Mouse (Mus musculus) heart, postnatal 10 days (tissue): Measurements from ENCODE around the gene Cd300lf. TPM values are rescaled to one million over a fixed set of nuclear protein-coding genes. Genes with fewer than 3 reads are reported as not detected.

Source experiments
- DNase-seq, 2 experiments: peaks; one replicate each; pipeline ENCODE4 v3.0.0; 2021
- intact Hi-C: fragments of 180-260 bp; cut with DNase I; formaldehyde crosslinking; loops from one replicate; pipeline ENCODE4 v1.15.1; 2025
- total RNA-seq, 2 experiments: library from RNA; stranded (reverse); gene quantifications; 2 replicates each; pipeline ENCODE4 v1.2.3; 2021

Gene Cd300lf
- total RNA-seq, 2 experiments from 2014 or later = 0.15 to 0.48 TPM

GRCm38 (mm10) chr11:115082196-115082595, 51.6 kb downstream of the Cd300lf start:
- no peak for DNase-seq
- intact Hi-C loops = loop anchor here (5.0 kb wide), 1 partner anchor 190 kb away; no protein-coding TSS in a partner anchor

- intact Hi-C loops = loop anchor here (5.0 kb wide), 1 partner anchor 191 kb away; no protein-coding TSS in a partner anchor
- no peak for DNase-seq
These were observed 52.4 kb downstream of the Cd300lf start for GRCm38 (mm10) chr11:115081373-115081772.

GRCm38 (mm10) chr11:115080886-115081285, 52.9 kb downstream of the Cd300lf start:
- intact Hi-C loops = loop anchor here (5.0 kb wide), 1 partner anchor 191 kb away; no protein-coding TSS in a partner anchor
- DNase-seq = peak; percentile 57 to 68

- DNase-seq = no peak
- intact Hi-C loops = no loop called here
These were observed 55.1 kb downstream of the Cd300lf start for GRCm38 (mm10) chr11:115078680-115079079.

- no peak for DNase-seq
- intact Hi-C loops = no loop called here
These were observed 56.4 kb downstream of the Cd300lf start for GRCm38 (mm10) chr11:115077436-115077835.

GRCm38 (mm10) chr11:115075859-115076258, 57.9 kb downstream of the Cd300lf start:
- intact Hi-C loops = no loop called here
- DNase-seq = no peak

GRCm38 (mm10) chr11:115075407-115075806, 58.4 kb downstream of the Cd300lf start:
- no peak for DNase-seq
- intact Hi-C loops = no loop called here

GRCm38 (mm10) chr11:115073002-115073401, 60.8 kb downstream of the Cd300lf start:
- no peak for DNase-seq
- intact Hi-C loops = no loop called here

GRCm38 (mm10) chr11:115071631-115072294, 62.0 kb downstream of the Cd300lf start:
- intact Hi-C loops = no loop called here
- DNase-seq = peak; percentile 45 to 60

GRCm38 (mm10) chr11:115071015-115071551, 62.7 kb downstream of the Cd300lf start:
- intact Hi-C loops = no loop called here
- no peak for DNase-seq

- DNase-seq = no peak
These were observed 67.0 kb downstream of the Cd300lf start for GRCm38 (mm10) chr11:115066768-115067167.

More at GRCm38 (mm10) chr11:115066768-115067167, 67.0 kb downstream of the Cd300lf start:
- intact Hi-C loops = no loop called here

Other genes starting within 250 kb of the Cd300lf start
- gene Cd300a, start 244.0 kb downstream of the Cd300lf start, total RNA-seq = under 1 TPM; 0.96 to 0.99 TPM
- under 1 TPM; 0.19 to 0.77 TPM for gene Cd300lb, start 199.6 kb downstream of the Cd300lf start, total RNA-seq
- gene Cd300c, start 164.8 kb downstream of the Cd300lf start, total RNA-seq = not detected
- under 1 TPM; 0.41 to 0.84 TPM for gene Cd300ld, start 144.1 kb downstream of the Cd300lf start, total RNA-seq
- gene Cd300c2, start 132.1 kb downstream of the Cd300lf start, total RNA-seq = 1 to 10 TPM; 1.7 to 2.1 TPM
- not detected for gene Cd300ld2, start 117.8 kb downstream of the Cd300lf start, total RNA-seq
- not detected for gene Cd300ld4, start 107.0 kb downstream of the Cd300lf start, total RNA-seq
- gene Cd300ld5, start 96.2 kb downstream of the Cd300lf start, total RNA-seq = 1 to 10 TPM; 3.9 to 5.0 TPM
- gene Cd300ld3, start 85.6 kb downstream of the Cd300lf start, total RNA-seq = 1 to 10 TPM; 1.2 to 2.9 TPM
- gene Cd300e, start 71.8 kb downstream of the Cd300lf start, total RNA-seq = under 1 TPM; 0.29 to 0.35 TPM
- 1 to 10 TPM; 1.4 to 1.6 TPM for gene Rab37, start 42.6 kb downstream of the Cd300lf start, total RNA-seq
- 10 to 100 TPM; 11.9 to 17.4 TPM for gene Slc9a3r1, start 29.3 kb upstream of the Cd300lf start, total RNA-seq
- gene Tmem104, start 53.5 kb upstream of the Cd300lf start, total RNA-seq = 10 to 100 TPM; 10.9 TPM
- gene Nat9, start 53.9 kb upstream of the Cd300lf start, total RNA-seq = 10 to 100 TPM; 14.8 to 19.9 TPM
- gene Grin2c, start 133.3 kb upstream of the Cd300lf start, total RNA-seq = not detected
- gene Fdxr, start 143.1 kb upstream of the Cd300lf start, total RNA-seq = 1 to 10 TPM; 7.7 to 9.1 TPM
- gene Fads6, start 163.7 kb upstream of the Cd300lf start, total RNA-seq = 1 to 10 TPM in 1 of 2 experiments, under 1 TPM in 1; 0.89 to 1.2 TPM
- not detected for gene Otop2, start 173.2 kb upstream of the Cd300lf start, total RNA-seq
- gene Ush1g, start 188.0 kb upstream of the Cd300lf start, total RNA-seq = under 1 TPM; 0.07 to 0.12 TPM
- gene Otop3, start 200.7 kb upstream of the Cd300lf start, total RNA-seq = not detected
- 1 to 10 TPM; 6.9 to 7.1 TPM for gene Hid1, start 233.8 kb upstream of the Cd300lf start, total RNA-seq
- gene Cdr2l, start 247.9 kb upstream of the Cd300lf start, total RNA-seq = 10 to 100 TPM; 13.9 to 16.8 TPM